Mouse (Mus musculus) natural killer cell, adult 2 months (primary cell): ENCODE measurements around the gene Hbq1b.
A peak's percentile ranks its signal among the peaks of the same experiment; 100 is the strongest.

Experiments used
- DNase-seq, 2 experiments: peaks; one replicate each; pipeline ENCODE4 v3.0.0; 2022; ENCODE audit warnings: low spot score in 2 of 2

Gene Hbq1b

DNA sequence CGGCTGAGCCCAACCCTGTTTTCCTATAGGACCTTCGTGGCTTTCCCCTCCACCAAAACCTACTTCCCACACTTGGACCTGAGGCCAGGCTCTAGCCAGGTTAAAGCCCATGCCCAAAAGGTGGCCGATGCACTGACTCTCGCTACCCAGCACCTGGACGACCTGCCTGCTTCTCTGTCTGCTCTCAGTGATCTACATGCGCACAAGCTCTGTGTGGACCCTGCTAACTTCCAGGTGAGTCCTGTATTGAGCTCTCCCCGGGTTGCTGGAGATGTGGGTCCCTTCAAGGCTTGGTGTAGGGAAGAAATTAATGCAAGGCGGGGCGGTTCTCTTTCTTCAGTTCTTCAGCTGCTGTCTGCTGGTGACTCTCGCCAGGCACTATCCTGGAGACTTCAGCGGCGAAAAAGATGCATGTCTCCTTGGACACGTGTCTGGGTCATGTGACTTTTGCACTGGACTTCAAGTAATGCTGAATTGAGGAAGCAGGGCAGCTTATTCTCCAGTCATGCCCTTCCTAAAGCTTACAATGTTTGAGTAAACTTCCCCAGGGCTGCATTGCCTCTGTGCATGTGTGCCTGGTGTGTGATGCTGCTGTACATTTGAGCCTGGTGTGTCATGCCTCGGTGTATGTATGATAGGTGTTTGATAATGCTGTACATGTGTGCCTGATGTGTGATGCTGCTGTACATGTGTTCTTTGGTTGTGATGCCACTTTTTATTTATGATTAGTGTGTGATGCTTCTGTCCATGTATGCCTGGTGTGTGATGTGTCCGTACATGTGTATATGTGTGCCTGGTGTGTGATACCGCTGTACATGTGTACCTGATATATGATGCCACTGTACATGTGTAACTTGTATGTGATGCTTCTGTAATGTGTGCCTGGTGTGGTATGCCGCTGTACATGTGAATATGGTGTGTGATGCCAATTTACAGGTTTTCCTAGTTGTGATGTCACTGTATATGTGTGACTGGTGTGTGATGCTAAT is 13.8 kb downstream of the Hbq1b start:
- DNase-seq = no peak

DNA sequence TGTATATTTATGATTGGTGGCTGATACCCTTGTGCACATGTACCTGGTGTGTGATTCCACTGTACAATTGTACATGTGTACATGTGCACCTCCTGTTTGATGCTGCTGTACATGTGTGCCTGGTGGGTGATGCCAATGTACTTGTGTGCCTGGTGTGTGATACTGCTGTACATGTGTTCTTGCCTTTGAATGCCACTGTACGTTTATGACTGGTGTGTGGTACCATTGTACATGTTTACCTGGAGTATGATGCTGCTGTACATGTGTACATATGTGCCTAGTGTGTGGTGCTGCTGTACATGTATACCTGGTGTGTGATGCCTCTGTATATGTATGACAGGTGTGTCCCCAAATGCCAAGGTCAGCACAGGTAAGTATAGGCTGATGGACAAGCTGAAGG is 14.7 kb downstream of the Hbq1b start:
- no peak for DNase-seq

DNA sequence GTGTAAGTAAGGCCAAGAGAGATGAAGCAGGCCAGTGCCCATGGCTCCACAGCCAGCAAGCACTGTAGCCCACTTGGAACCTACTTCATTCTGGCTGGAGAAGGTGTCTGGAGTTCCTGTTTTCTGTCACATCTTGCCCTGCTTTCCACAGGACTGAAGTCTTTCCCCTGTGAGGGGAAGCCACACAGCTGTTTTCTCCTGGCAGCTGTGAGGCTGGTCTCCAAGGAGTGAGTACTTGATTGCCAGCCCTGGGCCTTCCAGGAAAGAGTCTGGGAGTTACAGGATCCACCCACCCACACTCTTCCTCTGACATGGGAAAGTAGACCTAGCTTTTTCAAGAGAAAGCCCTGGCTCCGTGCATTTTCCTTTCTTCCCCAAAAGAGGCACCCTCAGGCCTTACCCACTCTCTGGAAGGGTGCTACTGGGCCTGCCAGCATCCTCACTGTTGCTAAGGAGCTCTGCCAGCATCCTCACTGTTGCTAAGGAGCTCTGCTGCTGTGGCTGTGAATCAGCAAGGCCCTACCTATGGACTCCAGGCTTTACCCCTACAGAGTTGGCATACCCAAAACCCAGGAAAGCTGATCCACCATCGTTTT is 16.2 kb downstream of the Hbq1b start:
- DNase-seq = no peak

DNA sequence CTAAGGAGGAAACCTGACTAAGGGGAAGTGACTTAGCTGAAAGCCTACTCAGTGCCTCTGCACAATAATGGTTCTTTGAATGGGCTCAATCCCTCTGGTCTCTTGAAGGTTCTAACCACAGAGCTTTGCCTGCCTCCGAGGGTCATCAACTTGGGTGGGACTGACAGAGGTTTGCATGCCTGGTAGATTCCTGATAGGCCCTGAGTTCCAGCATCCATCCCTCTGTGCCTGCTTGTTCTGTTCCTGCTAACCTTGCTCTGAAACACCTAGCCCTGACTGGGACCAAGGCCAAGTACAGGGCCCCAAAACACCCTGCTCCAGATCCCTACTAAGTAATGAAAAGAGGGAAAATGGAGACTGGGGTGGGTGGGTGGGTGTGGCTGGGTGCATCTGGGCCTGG is 16.7 kb downstream of the Hbq1b start:
- DNase-seq = no peak

DNA sequence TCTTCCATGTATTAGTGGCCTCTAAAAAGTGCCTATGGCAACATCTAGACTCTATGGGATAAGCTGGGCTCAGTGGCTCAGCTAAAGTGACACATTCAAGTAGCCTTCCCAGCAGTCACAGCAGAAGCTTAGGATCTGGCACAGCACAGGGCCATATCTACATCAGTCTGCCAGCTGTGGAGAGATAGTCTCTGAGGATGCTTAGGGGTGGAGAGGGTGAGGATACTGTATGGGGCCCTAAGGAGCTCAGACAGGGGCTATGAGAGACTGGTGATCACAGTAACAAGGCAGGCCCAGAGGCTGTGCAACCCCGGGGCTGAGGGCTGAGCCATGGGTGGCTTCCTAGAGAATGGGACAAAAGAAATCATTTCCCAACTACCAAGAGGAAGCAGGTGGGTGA is 20.2 kb downstream of the Hbq1b start:
- DNase-seq = no peak

DNA sequence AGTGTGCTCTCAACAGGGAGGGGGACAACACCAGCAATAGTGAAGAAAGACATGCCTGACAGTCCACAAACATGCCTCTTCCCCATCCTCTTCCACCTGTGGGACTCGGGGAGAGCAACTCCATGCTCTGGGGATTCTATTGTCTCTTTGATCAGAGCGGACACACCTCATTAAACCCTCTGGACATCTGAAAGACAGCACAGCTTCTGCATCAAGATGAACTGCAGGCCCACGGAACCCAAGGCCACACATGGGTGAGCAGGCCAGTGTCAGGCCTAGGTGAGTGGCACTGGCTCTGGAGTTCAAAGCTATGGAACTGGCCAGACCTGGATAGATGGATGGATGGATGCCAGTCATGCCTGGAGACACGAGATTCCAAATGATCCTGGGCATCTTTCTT is 22.7 kb downstream of the Hbq1b start:
- DNase-seq = no peak

DNA sequence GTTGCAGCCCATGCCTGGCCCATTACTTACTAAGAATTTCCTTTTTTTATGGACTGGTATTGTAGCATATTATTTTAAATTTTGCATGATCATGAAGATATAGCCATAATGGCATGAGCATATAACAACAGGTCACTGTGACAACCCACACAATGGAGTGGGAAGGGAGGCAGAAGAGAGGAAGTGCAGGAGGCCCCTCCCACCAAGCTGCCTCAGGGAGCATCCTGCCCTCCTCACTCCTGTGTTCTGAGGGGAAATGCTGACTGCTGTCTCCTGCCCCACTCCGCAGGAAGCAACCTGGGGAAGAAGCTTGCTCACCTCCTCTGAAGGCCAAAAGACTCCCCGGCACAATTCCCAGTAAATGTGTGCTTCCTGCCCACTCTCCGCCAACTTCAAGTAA is 23.2 kb downstream of the Hbq1b start:
- DNase-seq = no peak

DNA sequence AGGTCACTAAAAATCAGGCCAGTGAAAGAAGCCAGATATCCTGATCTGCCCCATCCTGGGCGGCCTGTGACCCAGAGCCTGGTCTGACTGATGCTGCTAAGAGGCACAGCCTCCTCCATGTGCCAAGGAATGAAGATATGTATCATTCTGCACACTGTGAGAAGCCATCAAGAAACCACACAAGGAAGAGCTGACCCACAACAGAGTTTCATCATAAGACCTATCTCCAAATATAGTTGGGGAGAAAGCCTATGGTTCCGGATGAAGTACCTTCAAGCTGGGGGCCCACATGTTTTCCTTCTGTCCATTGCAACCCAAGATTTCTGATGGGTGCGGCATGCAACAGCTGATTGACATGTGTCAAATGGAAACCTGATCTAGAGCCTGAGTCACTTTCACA is 29.2 kb downstream of the Hbq1b start:
- DNase-seq = no peak

DNA sequence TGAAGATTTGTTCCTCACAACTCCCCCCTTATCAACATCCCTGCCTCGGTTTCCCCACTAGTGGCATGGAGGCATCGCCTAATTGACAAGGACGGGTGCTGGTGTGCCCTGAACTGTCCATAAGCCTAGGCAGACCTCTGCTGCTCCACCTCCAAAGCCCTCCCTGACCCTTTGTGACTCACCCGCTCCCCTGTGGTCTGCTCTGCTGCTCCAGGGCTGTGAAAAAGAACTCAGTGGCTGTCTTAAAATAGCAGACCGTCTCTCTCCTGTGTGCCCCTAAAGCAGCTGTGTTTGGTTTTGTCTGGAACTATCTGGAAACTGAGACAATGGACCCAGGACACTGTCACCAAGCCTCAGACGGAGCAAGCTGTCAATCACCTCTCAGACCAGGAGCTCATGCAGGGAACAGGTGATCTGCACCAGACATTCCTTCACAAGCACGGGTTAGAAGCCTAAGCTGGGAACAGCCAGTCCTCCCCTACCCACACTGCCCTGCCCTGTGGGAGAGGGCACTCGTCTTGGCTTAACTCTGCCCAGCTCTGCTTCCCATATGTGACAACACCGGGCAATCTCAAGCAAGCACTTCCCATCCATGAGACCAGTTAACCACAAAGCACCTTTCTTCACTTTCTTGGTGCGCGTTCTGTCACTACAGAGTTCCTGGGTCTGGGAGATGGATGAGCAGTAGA is 33.9 kb downstream of the Hbq1b start:
- no peak for DNase-seq

DNA sequence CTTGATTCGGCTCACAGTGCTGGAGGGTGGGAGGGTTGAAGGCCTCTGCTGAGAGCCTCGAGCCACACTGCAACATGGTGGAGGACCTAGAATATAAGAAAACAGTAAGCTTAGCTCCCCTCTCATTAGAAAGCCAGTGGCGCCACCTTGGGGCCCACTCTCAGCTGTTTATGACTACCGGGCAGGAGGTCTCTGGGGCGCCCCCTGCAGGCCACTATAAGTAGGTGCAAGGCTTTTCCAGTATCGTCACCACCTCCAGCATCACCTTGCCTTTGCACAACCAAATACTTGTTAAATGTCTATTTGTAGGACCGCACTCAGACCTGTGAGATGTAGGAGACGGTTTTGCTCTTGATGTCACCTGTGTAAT is 34.4 kb downstream of the Hbq1b start:
- DNase-seq = peak; percentile 39 to 53

DNA sequence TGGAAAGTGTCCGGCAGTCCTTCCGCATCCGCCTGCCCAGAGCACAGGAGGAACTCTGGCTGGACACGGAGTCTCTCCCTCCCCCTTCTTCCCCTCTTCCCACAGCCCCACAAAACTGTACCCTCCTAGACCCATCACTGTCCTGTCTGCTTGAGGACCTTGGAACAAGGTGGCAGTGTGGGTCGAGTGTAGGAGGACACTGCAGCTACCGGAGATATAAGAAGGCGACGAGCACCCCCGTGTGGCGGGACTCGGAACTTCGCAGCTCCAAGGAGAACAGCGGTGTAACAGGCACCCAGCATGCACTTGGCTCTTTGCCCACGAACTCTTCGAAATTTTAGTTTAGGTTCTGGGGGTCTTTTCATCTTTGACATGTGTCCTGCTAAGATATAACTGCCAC is 37.8 kb downstream of the Hbq1b start:
- DNase-seq = peak; percentile 73 to 81

DNA sequence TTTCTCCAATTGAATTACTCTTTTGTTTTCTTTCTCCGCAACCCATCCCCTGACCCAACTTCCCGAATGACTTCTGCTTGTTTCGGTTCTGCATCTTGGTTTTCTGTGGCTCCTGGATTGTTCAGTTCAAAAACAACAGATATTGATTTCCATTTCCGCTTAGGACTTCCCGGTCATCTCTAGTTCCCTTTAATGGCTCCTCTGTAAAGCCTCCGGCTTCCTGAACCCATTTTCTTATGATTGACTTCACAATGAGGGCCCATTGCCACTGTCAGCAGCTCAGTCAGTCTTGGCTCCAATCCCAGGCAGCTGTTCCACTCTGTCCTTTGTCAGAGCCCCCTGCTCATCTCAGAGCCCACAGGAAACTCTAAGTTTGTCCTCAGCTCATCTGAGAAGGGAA is 44.3 kb downstream of the Hbq1b start:
- DNase-seq = no peak

DNA sequence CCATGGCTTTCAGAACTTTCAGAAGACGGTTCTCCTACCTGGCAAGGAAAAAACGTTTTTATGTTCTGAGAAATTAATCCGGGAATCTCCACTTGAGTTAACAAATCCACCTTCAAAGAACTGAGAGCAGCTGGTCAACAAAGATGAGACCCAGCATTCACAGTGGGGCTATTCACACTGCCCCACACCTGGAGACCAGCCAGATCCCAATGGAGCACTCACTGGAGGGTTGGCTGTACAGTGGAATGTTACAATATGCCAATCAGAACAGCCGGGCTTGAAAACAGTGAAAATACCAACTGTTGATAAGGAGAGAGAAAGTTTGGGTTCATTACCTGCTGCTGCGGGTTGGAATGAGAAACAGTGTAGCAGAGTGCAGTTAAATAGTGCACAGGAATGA is 45.1 kb downstream of the Hbq1b start:
- no peak for DNase-seq

DNA sequence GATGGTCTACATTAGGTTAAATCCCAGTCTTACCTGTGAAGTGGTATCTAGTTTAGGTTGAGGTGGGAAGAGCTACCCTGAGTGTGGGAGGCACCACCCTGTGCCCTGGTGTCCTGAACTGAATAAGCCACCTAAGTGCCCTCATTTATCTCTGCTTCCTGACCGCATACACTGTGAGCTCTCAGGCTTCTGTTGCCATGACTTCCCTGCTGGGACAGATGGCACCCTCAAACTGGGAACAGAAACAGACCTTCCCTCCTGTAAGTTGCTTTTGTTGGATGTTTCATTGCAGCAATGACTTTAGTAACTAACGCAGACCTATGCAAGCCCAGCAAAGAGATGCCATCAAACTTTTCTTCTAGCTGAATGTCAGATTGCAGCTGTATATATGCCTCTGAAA is 46.5 kb downstream of the Hbq1b start:
- DNase-seq = no peak

DNA sequence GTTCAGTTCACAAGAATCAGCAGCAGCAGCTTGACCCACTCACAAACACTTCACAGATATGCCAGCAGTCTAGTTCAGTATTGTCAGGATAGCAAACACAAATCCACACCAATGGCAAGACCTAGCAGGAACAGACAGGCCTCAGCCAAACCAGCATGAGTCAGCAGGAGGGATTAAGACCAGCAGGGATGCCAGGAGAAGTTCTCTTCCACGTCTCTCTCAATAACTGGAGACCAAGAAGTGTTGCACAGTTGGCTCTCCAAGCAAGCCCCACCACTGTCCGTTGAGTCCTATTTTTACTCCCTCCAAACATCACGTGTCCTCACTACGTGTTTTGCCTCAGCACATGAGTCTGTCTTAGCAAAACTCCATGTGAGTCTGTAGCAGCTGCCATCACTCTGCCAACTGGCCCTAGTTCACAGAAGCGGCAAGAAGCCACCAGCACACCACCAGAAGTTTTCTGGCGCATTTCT is 49.7 kb downstream of the Hbq1b start:
- no peak for DNase-seq
